Mouse (Mus musculus) intestine, embryonic 16.5 days (tissue): Measurements from ENCODE around the gene Fxyd6. TPM values are rescaled to one million over a fixed set of nuclear protein-coding genes. Genes with fewer than 3 reads are reported as not detected.

Experiments used
- ATAC-seq: fragments of 200-750 bp; cut with Nextera tagmentation; 2 replicates; pipeline ENCODE4 v1.8.0; 2017; ENCODE audit warnings: moderate TSS enrichment, moderate library complexity
- H3K27ac ChIP-seq: fragments of 300-500 bp; sonication (generic); 2 replicates; pipeline ENCODE4 v1.5.1; 2014; ENCODE audit warnings: mild to moderate bottlenecking, low read length
- H3K27me3 ChIP-seq: fragments of 300-500 bp; sonication (generic); replicated peaks from 2 replicates; pipeline ENCODE4 v1.6.1; 2014; ENCODE audit warnings: low read length, control low read depth, mixed read lengths; ENCODE audit not compliant: control insufficient read depth, insufficient read depth
- H3K36me3 ChIP-seq: fragments of 300-500 bp; sonication (generic); 2 replicates; pipeline ENCODE4 v1.6.1; 2014; ENCODE audit warnings: low read length, control low read depth; ENCODE audit not compliant: control insufficient read depth, insufficient read depth
- H3K4me1 ChIP-seq: fragments of 300-500 bp; sonication (generic); 2 replicates; pipeline ENCODE4 v1.6.1; 2014; ENCODE audit warnings: low read length, control low read depth, mixed read lengths; ENCODE audit not compliant: control insufficient read depth, insufficient read depth
- H3K4me2 ChIP-seq: fragments of 300-500 bp; sonication (generic); 2 replicates; pipeline ENCODE4 v1.6.1; 2014; ENCODE audit warnings: low read depth, low read length, control low read depth
- H3K4me3 ChIP-seq: fragments of 300-500 bp; sonication (generic); 2 replicates; pipeline ENCODE4 v1.5.1; 2014; ENCODE audit warnings: mild to moderate bottlenecking, low read length
- H3K9ac ChIP-seq: fragments of 300-500 bp; sonication (generic); 2 replicates; pipeline ENCODE4 v1.6.1; 2014; ENCODE audit warnings: low read depth, low read length
- H3K9me3 ChIP-seq: fragments of 300-500 bp; sonication (generic); 2 replicates; pipeline ENCODE4 v1.6.1; 2016; ENCODE audit warnings: low read length, control low read depth; ENCODE audit not compliant: control insufficient read depth
- WGBS: fragments of 180-500 bp; shearing (Covaris S2); extraction: QIAGEN DNeasy Blood & Tissue Kit; methylation state at CpG from one replicate; pipeline ENCODE4 v1.1.7; 2014; 5-methylcytosine and 5-hydroxymethylcytosine counted together
- polyA plus RNA-seq: library from polyadenylated mRNA; unstranded; fragments of >200 nt; fragmentation: Nextera tagmentation; extraction: Ambion mirVana; gene quantifications from 2 replicates; pipeline ENCODE4 v1.2.1, GENCODE M21; 2015

The Fxyd6 gene
- polyA plus RNA-seq, 1 experiment from 2014 or later, result 66.7 TPM

DNA sequence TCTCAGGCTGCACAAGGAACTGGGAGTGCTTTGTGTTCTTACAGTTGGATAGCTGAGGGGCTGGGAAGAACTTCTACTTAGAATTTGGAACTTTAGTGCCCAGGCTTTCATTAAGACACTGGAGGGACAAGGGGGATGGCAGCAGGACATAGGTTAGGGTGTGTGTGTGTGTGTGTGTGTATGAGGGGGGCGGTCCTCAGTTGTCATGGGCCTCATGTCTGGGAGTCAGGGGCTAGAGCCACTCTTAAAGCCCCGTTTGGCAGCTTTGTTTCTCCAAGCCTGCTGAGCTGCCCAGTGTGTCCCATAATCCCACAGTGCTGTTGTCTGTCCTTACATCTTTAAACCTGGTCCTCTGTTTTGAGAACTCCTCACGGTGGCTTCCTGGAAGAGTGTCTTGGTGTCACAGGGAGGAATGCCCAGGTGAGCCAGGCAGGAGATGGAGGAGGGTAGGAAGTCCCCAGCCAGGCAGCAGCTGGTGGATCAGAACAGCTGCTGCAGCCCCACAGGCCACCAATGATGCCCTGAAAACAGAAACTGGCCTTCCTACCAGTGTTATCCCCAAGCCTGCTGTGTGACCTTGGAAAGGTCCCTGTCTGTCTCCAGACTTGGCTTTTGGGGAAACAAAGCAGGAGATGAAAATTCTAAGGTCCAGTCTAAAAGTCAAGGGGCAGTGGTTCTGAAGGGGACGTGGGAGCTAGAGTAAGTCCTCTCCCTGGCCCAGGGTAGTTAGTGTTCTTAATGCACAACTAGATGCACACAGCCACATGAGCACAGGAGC is 42.9 kb downstream of the Fxyd6 start:
- H3K27ac ChIP-seq, result no peak overlapping the region
- 77% methylated on average over 4 of the region's 4 CpGs for WGBS
- H3K4me1 ChIP-seq, result 0 out of 2 replicates have a peak, but pooled peaks cover 3% of the 10 kb centered on the region

DNA sequence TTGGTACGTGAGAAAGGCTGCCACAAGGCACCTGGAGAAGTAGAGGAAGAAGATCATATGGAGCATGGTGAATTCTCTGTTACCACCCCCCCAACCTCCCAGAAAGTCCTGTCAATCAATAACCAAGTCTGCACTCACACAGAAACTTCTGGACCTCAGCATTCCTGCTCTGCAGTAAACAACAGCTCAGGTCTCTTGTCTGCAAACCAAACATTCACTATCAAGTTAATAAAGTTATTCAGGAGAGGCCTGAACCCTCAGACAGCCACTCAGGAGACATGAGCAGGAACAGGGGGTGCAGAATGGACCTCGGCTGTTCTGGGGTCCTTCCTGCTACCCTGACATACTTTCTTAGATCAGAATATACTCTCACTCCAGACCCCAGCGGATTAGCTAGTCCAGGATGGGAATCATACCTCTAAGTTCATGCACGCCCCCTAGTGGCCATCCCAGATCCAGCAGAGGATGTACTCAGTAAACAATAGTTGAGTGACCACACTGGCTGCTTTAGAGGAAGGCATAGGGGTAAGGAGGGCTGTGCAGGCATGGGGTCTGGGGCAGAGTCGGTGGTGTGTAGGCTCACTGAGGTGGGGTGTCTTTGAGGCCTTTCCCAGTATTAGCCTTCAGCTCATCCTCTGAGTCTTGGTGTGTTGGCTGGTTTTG is 43.6 kb downstream of the Fxyd6 start:
- no peak for ATAC-seq
- Histone ChIP-seq H3K27ac (no peak overlapping the region), H3K27me3 (no peaks in the 10 kb centered on the region; the same call in 1 of the 2 replicates), H3K36me3 (no peaks in the 10 kb centered on the region), H3K9ac (no peak overlapping the region), H3K4me3 (no peak overlapping the region), H3K4me1 (0 out of 2 replicates have a peak, but pooled peaks cover 3% of the 10 kb centered on the region), H3K9me3 (no peaks in the 10 kb centered on the region), H3K4me2 (no peak overlapping the region)
- 62% methylated on average over 5 of the region's 5 CpGs for WGBS

More for the DNA sequence above, 42.9 kb downstream of the Fxyd6 start:
- Histone ChIP-seq H3K27me3 (no peaks in the 10 kb centered on the region; the same call in 1 of the 2 replicates), H3K4me2 (no peak overlapping the region), H3K9ac (no peak overlapping the region), H3K36me3 (no peaks in the 10 kb centered on the region), H3K4me3 (no peak overlapping the region), H3K9me3 (no peaks in the 10 kb centered on the region)
- no peak for ATAC-seq

DNA sequence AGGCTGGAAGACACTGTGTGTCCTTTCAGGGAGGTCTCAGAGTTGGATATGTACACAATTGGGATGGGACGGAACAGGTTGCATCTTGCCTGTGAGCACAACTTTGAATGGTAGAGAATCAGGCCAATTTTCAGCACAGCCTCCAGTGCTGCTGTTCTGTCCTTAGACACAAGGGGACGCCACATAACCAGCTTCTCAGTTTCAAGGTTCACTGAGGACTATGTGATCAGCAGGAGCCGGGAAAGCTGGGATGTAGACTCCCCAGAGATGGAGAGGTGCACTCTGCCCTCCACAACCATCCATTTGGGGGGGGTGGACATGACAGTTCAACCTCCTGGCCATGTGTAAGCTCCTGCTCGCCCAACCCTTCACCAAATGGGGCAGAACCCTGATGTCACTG is 45.9 kb downstream of the Fxyd6 start:
- H3K4me3 ChIP-seq, result no peak overlapping the region
- no peak for ATAC-seq
- no peaks in the 10 kb centered on the region for H3K27me3 ChIP-seq
- 0 out of 2 replicates have a peak, but pooled peaks cover 3% of the 10 kb centered on the region for H3K4me1 ChIP-seq
- H3K9ac ChIP-seq, result no peak overlapping the region
- WGBS, result 49% methylated on average over 4 of the region's 4 CpGs
- no peaks in the 10 kb centered on the region for H3K9me3 ChIP-seq
- no peak overlapping the region for H3K27ac ChIP-seq
- no peak overlapping the region for H3K4me2 ChIP-seq
- no peaks in the 10 kb centered on the region for H3K36me3 ChIP-seq

DNA sequence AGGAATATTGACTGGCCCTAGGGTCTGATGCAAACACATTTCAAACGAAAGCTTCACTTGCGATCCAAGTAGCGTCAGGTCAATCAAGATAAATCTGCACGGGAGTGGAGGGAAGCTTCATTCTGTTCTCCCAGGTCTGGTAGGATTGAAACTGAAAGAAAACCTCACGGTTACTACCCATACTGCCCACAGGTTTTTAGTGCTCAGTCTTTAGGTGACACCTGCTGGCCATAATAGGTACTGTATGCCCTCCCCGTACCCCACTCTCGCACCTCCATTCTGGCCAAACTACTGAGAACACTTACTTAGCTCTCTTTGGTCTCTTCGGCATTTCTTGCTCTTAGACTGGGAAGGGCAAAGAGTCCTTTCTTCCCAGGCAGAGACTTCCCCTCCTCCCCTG is 47.3 kb downstream of the Fxyd6 start:
- Histone ChIP-seq H3K27ac (no peak overlapping the region), H3K4me3 (peak overlapping the region; percentile 28), H3K4me1 (no peaks in the 10 kb centered on the region), H3K9me3 (no peaks in the 10 kb centered on the region), H3K36me3 (no peaks in the 10 kb centered on the region), H3K27me3 (no peaks in the 10 kb centered on the region), H3K4me2 (peak overlapping the region; percentile 46), H3K9ac (peak overlapping the region; percentile 45)
- peak; percentile 67 for ATAC-seq
- 20% methylated on average over 8 of the region's 8 CpGs for WGBS

DNA sequence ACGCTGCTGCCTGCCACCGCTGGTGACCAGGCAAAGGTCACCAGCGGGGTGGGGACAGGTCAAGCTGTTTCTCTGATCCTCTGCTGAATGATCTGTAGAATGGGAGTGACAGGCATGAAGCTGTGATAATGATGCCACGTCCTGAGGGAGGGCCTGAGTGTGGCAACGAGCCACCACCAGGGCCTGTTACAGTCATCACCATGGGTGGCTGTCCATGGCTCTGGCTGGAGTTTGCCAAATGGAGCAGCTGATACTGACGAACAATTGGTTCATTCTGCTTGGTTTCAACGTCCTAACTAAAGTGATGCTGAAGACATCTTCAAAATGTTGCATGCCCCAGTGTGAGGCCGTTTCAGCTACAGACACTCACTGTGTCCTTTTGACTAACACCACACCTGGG is 48.3 kb downstream of the Fxyd6 start:
- no peak for ATAC-seq
- 64% methylated on average over 8 of the region's 8 CpGs for WGBS
- Histone ChIP-seq H3K36me3 (no peaks in the 10 kb centered on the region), H3K27me3 (no peaks in the 10 kb centered on the region), H3K27ac (no peak overlapping the region), H3K4me1 (no peaks in the 10 kb centered on the region), H3K9ac (no peak overlapping the region), H3K9me3 (no peaks in the 10 kb centered on the region), H3K4me2 (no peak overlapping the region), H3K4me3 (no peak overlapping the region)

DNA sequence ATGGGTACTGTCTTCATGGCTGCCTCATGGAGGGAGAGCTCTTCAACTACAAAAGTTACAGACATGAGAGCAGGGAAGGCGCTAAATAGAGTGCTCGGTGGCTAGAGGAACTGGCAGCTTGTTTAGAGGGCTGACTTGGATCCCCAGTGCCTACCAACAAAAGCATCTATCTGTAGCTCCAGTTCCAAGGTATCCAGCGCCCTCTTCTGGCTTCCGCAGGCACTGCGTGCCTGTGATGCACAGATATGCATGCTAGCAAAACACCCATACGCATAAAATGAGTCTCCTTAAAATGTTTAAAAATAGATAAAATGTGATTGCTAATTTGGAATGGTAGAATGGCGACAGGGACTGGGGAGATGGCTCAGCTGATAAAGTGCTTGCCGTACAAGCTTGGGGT is 51.2 kb downstream of the Fxyd6 start:
- Histone ChIP-seq H3K4me2 (no peak overlapping the region), H3K4me3 (no peak overlapping the region), H3K9ac (no peak overlapping the region), H3K9me3 (no peaks in the 10 kb centered on the region), H3K27ac (no peak overlapping the region), H3K36me3 (no peaks in the 10 kb centered on the region), H3K4me1 (no peaks in the 10 kb centered on the region), H3K27me3 (no peaks in the 10 kb centered on the region)
- no peak for ATAC-seq
- WGBS, result 65% methylated on average over 8 of the region's 8 CpGs

DNA sequence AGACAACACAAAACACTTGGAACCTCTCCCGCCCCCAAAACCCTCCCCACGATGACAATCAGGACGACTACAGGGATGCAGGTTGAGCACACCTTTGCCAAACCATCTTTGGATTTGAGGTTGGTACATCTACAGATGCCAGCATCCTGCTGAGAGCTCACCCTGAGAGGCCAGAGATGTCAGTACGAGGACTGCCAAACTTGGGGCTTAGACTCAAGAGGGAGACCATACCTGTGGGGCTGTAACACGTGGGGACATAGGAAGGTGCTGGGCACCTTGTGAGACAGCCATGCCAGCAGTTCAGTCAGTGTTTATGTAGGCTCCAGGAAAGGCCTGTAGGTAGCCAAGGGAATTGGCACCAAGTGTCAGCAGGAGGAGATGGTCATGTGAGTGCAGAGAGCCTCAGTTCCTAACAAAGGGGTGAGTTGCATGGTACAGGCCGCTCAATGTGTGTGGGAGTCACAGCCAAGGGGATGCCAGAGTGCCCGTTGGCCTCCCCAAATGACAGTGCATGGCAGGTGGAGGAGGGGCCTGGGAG is 52.8 kb downstream of the Fxyd6 start:
- Histone ChIP-seq H3K27ac (no peak overlapping the region), H3K4me2 (no peak overlapping the region), H3K4me3 (no peak overlapping the region), H3K9ac (no peak overlapping the region), H3K27me3 (no peaks in the 10 kb centered on the region), H3K36me3 (no peaks in the 10 kb centered on the region), H3K9me3 (no peaks in the 10 kb centered on the region), H3K4me1 (no peaks in the 10 kb centered on the region)
- 81% methylated on average over 7 of the region's 7 CpGs for WGBS
- ATAC-seq, result no peak

DNA sequence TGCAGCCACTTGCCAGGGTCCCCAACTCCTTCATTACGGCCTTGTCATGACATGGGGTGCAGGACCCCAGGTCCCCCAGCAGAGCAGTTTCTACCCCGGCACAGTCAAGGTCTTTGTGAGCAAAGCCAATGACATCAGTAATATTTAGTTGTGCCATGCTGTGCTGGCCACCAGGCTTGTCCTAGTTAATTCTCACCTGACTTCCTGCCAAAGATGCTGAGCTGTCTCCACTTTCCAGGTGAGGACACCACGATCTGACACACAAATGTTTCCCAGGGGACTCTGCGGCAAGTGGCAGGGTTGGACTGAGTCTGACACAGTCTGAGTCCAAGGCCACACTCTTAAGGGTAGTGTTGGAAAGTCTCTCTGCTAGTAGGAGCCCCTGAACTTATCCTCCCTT is 56.5 kb downstream of the Fxyd6 start, which contains the start of gene Dscaml1:
Gene Dscaml1 (plus strand): TSS at position 173 of the 400 bp plus-strand sequence.
- peaks cover 28% of the 10 kb centered on the region for H3K27me3 ChIP-seq
- no peaks in the 10 kb centered on the region for H3K9me3 ChIP-seq
- WGBS, result 82% methylated on average over 4 of the region's 4 CpGs
- H3K4me2 ChIP-seq, result no peak within 1 kb of the TSS
- no peaks in the 10 kb centered on the region for H3K36me3 ChIP-seq
- no peak within 1 kb of the TSS for H3K9ac ChIP-seq
- peaks cover 9% of the 10 kb centered on the region for H3K4me1 ChIP-seq
- no peak within 1 kb of the TSS for H3K27ac ChIP-seq
- no peak for ATAC-seq
- H3K4me3 ChIP-seq, result no peak within 1 kb of the TSS

DNA sequence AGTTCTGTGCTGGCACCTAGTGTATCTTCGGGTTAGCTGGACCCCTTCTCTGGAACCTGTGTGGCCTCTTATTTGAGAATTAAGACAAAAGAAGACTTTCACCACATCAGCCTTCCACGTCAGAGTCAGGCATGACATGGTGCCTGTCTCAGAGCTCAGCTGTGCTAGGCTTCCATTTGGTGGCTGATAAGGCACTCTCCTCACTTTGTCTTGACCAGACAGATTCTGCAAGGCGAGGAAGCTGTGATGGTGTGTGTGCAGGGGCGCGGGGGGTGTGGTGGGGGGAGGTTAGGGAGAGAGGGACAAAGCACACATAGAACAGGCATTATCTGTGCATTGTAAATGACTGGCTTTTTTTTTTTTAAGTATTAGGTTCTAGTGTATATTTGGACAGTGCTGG is 59.4 kb downstream of the Fxyd6 start:
- WGBS, result 28% methylated on average over 5 of the region's 5 CpGs
- H3K27me3 ChIP-seq, result peaks cover 43% of the 10 kb centered on the region
- no peak for ATAC-seq

More for the DNA sequence above, 59.4 kb downstream of the Fxyd6 start:
- H3K36me3 ChIP-seq, result no peaks in the 10 kb centered on the region
- no peaks in the 10 kb centered on the region for H3K9me3 ChIP-seq
- no peak overlapping the region for H3K4me3 ChIP-seq
- peaks cover 9% of the 10 kb centered on the region for H3K4me1 ChIP-seq
- no peak overlapping the region for H3K27ac ChIP-seq
- H3K9ac ChIP-seq, result no peak overlapping the region
- H3K4me2 ChIP-seq, result no peak overlapping the region
